Mouse (Mus musculus) CH12.LX (cell line): ENCODE data around the gene Spag4. TPM values are rescaled to one million over a fixed set of nuclear protein-coding genes. Genes with fewer than 3 reads are reported as not detected.

ENCODE experiments used
- DNase-seq: peaks from one replicate; pipeline ENCODE4 v3.0.0-alpha.2; 2013; ENCODE audit errors: extremely low read depth
- H3K27ac ChIP-seq: 2 replicates; pipeline ENCODE4 v1.5.1; 2012; ENCODE audit warnings: low read depth, mild to moderate bottlenecking, control low read depth, moderate library complexity; ENCODE audit not compliant: insufficient read depth
- H3K27me3 ChIP-seq: replicated peaks from 2 replicates; pipeline ENCODE3; 2012; ENCODE audit warnings: inconsistent platforms
- H3K36me3 ChIP-seq, 2 experiments: replicated peaks in 1 of 2; 2 replicates each; pipeline versions ENCODE3 to v1.6.1; 2012; ENCODE audit warnings: inconsistent platforms in 1 of 2, low read length in 1 of 2, mild to moderate bottlenecking in 1 of 2, mixed read lengths in 1 of 2, moderate library complexity in 1 of 2; ENCODE audit not compliant: control insufficient read depth in 1 of 2, insufficient read depth in 1 of 2
- H3K4me1 ChIP-seq, 2 experiments: 2 replicates each; pipeline ENCODE4 v1.6.1; 2012; ENCODE audit warnings: inconsistent platforms in 1 of 2, moderate library complexity in 1 of 2; ENCODE audit not compliant: insufficient read depth in 2 of 2, control insufficient read depth in 1 of 2
- H3K4me2 ChIP-seq: 2 replicates; pipeline ENCODE4 v1.6.1; 2012; ENCODE audit warnings: low read depth, mild to moderate bottlenecking, control low read depth; ENCODE audit not compliant: poor library complexity, insufficient read depth, severe bottlenecking
- H3K4me3 ChIP-seq, 3 experiments: fragments of 150-350 bp in 1 of 3; sonication (generic) in 1 of 3; replicated peaks in 1 of 3; 2 replicates each; pipeline versions ENCODE3 to v1.5.1; 2011 to 2012; ENCODE audit warnings: low read depth in 2 of 3, low read length in 2 of 3, mild to moderate bottlenecking in 2 of 3, moderate library complexity in 2 of 3, control low read depth in 1 of 3, improper control_type of control experiment in 1 of 3, inconsistent platforms in 1 of 3, mixed read lengths in 1 of 3; ENCODE audit not compliant: poor library complexity in 1 of 3
- H3K79me2 ChIP-seq: replicated peaks from 2 replicates; pipeline ENCODE4 v1.6.1; 2012; ENCODE audit warnings: mild to moderate bottlenecking, moderate library complexity; ENCODE audit not compliant: control insufficient read depth, poor library complexity, insufficient read depth, severe bottlenecking; ENCODE audit errors: extremely low read depth
- H3K9ac ChIP-seq: 2 replicates; pipeline ENCODE4 v1.6.1; 2012; ENCODE audit warnings: low read depth, mild to moderate bottlenecking, control low read depth, moderate library complexity; ENCODE audit not compliant: insufficient read depth
- H3K9me3 ChIP-seq: replicated peaks from 2 replicates; pipeline ENCODE3; 2012; ENCODE audit warnings: low read length, inconsistent platforms, mixed read lengths
- BHLHE40 ChIP-seq: IDR thresholded peaks from 2 replicates; pipeline ENCODE4 v1.6.1; 2011; ENCODE audit warnings: mild to moderate bottlenecking, low read depth, low read length, improper control_type of control experiment
- CHD1 ChIP-seq: IDR thresholded peaks from 2 replicates; pipeline ENCODE4 v1.6.1; 2012; ENCODE audit warnings: low read depth, low read length, improper control_type of control experiment, inconsistent platforms
- CHD2 ChIP-seq: IDR thresholded peaks from 2 replicates; pipeline ENCODE4 v1.6.1; 2011; ENCODE audit warnings: low read length, improper control_type of control experiment
- CTCF ChIP-seq, 2 experiments: IDR thresholded peaks in 1 of 2; conservative IDR thresholded peaks in 1 of 2; 2 replicates each; pipeline ENCODE4 v1.5.1; 2011 to 2012; ENCODE audit warnings: low read depth in 2 of 2, low read length in 2 of 2, improper control_type of control experiment in 1 of 2, inconsistent platforms in 1 of 2, mild to moderate bottlenecking in 1 of 2, moderate library complexity in 1 of 2
- ELF1 ChIP-seq: IDR thresholded peaks from 2 replicates; pipeline ENCODE4 v1.6.1; 2014; ENCODE audit warnings: low read depth, mild to moderate bottlenecking, inconsistent platforms, low read length, improper control_type of control experiment
- GABPA ChIP-seq: IDR thresholded peaks from 2 replicates; pipeline ENCODE4 v1.6.1; 2012; ENCODE audit warnings: low read depth, low read length, improper control_type of control experiment, inconsistent platforms; ENCODE audit not compliant: insufficient replicate concordance
- IRF4 ChIP-seq: IDR thresholded peaks from 2 replicates; pipeline ENCODE4 v1.6.1; 2014; ENCODE audit warnings: low read depth, mild to moderate bottlenecking, inconsistent platforms, low read length, improper control_type of control experiment
- JUN ChIP-seq: IDR thresholded peaks from 2 replicates; pipeline ENCODE4 v1.6.1; 2011; ENCODE audit warnings: low read depth, mild to moderate bottlenecking, low read length, improper control_type of control experiment, moderate library complexity; ENCODE audit not compliant: insufficient read depth
- KAT2A ChIP-seq: IDR thresholded peaks from 2 replicates; pipeline ENCODE4 v1.6.1; 2012; ENCODE audit warnings: low read length, improper control_type of control experiment, inconsistent platforms; ENCODE audit not compliant: insufficient replicate concordance
- MAFK ChIP-seq: IDR thresholded peaks from 2 replicates; pipeline ENCODE4 v1.6.1; 2011; ENCODE audit warnings: low read length, improper control_type of control experiment; ENCODE audit not compliant: insufficient replicate concordance
- MXI1 ChIP-seq: IDR thresholded peaks from 2 replicates; pipeline ENCODE4 v1.6.1; 2011; ENCODE audit warnings: mild to moderate bottlenecking, low read depth, low read length, improper control_type of control experiment
- MYC ChIP-seq: IDR thresholded peaks from 2 replicates; pipeline ENCODE4 v1.6.1; 2011; ENCODE audit warnings: low read depth, mild to moderate bottlenecking, improper control_type of control experiment, low read length
- NRF1 ChIP-seq: IDR thresholded peaks from 2 replicates; pipeline ENCODE4 v1.6.1; 2014; ENCODE audit warnings: low read depth, mild to moderate bottlenecking, inconsistent platforms, low read length, improper control_type of control experiment, moderate library complexity
- PAX5 ChIP-seq: IDR thresholded peaks from 2 replicates; pipeline ENCODE4 v1.6.1; 2012; ENCODE audit warnings: low read length, inconsistent platforms, mixed read lengths
- RAD21 ChIP-seq: IDR thresholded peaks from 2 replicates; pipeline ENCODE4 v1.6.1; 2011; ENCODE audit warnings: low read depth, mild to moderate bottlenecking, low read length, improper control_type of control experiment, moderate library complexity
- RCOR1 ChIP-seq: conservative IDR thresholded peaks from 2 replicates; pipeline ENCODE4 v1.6.1; 2012; ENCODE audit warnings: low read depth, mild to moderate bottlenecking, inconsistent platforms, low read length, improper control_type of control experiment
- SIN3A ChIP-seq: IDR thresholded peaks from 2 replicates; pipeline ENCODE4 v1.6.1; 2012; ENCODE audit warnings: low read length, improper control_type of control experiment, inconsistent platforms
- SMC3 ChIP-seq: IDR thresholded peaks from 2 replicates; pipeline ENCODE4 v1.6.1; 2011; ENCODE audit warnings: low read depth, low read length, improper control_type of control experiment
- TBP ChIP-seq: conservative IDR thresholded peaks from 2 replicates; pipeline ENCODE4 v1.6.1; 2011; ENCODE audit warnings: low read depth, low read length, improper control_type of control experiment
- UBTF ChIP-seq: IDR thresholded peaks from 2 replicates; pipeline ENCODE4 v1.6.1; 2012; ENCODE audit warnings: low read depth, mild to moderate bottlenecking, inconsistent platforms, low read length, improper control_type of control experiment, moderate library complexity
- USF1 ChIP-seq: IDR thresholded peaks from 2 replicates; pipeline ENCODE4 v1.6.1; 2014; ENCODE audit warnings: low read depth, mild to moderate bottlenecking, inconsistent platforms, low read length, improper control_type of control experiment
- USF2 ChIP-seq: conservative IDR thresholded peaks from 2 replicates; pipeline ENCODE4 v1.6.1; 2011; ENCODE audit warnings: low read depth, low read length, improper control_type of control experiment
- ZC3H11A ChIP-seq: IDR thresholded peaks from 2 replicates; pipeline ENCODE4 v1.6.1; 2012; ENCODE audit warnings: low read depth, mild to moderate bottlenecking, inconsistent platforms, low read length, improper control_type of control experiment
- ZKSCAN1 ChIP-seq: IDR thresholded peaks from 2 replicates; pipeline ENCODE4 v1.6.1; 2012; ENCODE audit warnings: low read depth, inconsistent platforms, low read length, improper control_type of control experiment, borderline replicate concordance
- ZNF384 ChIP-seq: IDR thresholded peaks from 2 replicates; pipeline ENCODE4 v1.6.1; 2012; ENCODE audit warnings: low read depth, low read length, improper control_type of control experiment, inconsistent platforms
- dilution Hi-C: fragments of 300-500 bp; cut with MboI; formaldehyde crosslinking; loops from 2 replicates; pipeline ENCODE4 v1.14.3; 2020; ENCODE audit warnings: low sequenced_read_pairs; ENCODE audit not compliant: extremely low pct_unique_long_range_greater_than_20kb, extremely low pct_ligation_motif_present
- in situ Hi-C: fragments of 300-500 bp; cut with MboI; formaldehyde crosslinking; loops from 3 replicates; pipeline ENCODE4 v1.14.3; 2019; ENCODE audit warnings: low sequenced_read_pairs, low pct_ligation_motif_present, low pct_unique_long_range_greater_than_20kb, mixed read lengths
- polyA plus RNA-seq: library from polyadenylated mRNA; unstranded; fragments of >175 nt; gene quantifications from 2 replicates; pipeline ENCODE4 v1.2.1, GENCODE M21; 2012; ENCODE audit warnings: low read depth; ENCODE audit not compliant: insufficient read length
- total RNA-seq, 2 experiments: library from RNA; depleted of rRNA; stranded (reverse); fragments of 300-350 nt in 1 of 2; fragments of >200 nt in 1 of 2; gene quantifications; 2 replicates each; pipeline ENCODE4 v1.2.3; 2012 to 2014

Gene Spag4
- total and polyA plus RNA-seq, 3 experiments = 2.2 to 3.6 (median 2.6) TPM

DNA sequence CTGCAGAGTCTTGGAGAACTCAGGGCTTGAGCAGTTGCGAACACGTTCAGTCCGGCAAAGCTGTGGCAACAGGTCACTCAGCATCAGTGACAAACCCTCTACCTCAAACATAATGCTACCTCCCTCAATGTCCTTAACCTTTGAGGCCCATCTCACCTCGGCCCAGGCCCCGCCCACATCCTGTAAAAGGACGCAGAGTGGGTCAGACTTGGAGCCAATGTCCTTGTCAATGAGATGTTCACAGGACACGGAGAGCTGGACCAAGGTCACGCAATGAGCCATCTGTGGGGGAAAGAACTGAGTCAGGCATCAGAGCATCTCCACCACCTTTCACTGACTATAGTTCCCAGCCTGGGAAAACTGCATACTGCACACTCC, 14.2 kb downstream of the Spag4 start:
- H3K4me1 ChIP-seq = no peaks in the 10 kb centered on the region
- H3K27me3 ChIP-seq = no peaks in the 10 kb centered on the region
- dilution Hi-C loops = no loop called here
- H3K36me3 ChIP-seq = peaks cover 43 to 62% of the 10 kb centered on the region in 2 experiments
- H3K9me3 ChIP-seq = no peaks in the 10 kb centered on the region
- no peaks in the 10 kb centered on the region for H3K79me2 ChIP-seq
- no peak for TF ChIP-seq MXI1
- H3K4me2 ChIP-seq = no peak overlapping the region
- no peak overlapping the region for H3K4me3 ChIP-seq
- DNase-seq = no peak
- H3K27ac ChIP-seq = no peak overlapping the region
- in situ Hi-C loops = no loop called here
- H3K9ac ChIP-seq = no peak overlapping the region

DNA sequence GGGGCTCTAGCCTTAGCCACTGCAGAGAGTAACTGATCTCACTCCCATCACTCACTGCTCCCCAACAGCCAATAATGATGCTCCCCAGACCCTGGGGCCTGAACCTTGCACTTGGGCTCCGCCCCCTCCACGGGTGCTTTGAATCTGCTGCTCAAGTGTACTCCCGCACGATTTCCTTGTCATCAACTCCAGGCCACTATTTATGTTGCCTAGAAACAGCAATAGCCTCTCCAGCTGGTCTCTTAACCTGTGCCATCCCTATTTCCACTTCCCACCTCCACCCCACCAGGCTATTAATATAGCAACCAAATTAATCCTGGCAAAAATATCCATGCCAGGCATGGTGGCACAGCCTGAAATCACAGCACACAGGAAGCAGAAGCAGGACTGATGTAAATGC, 14.7 kb downstream of the Spag4 start:
- DNase-seq = no peak
- Histone ChIP-seq H3K27ac (no peak overlapping the region), H3K4me2 (no peak overlapping the region), H3K27me3 (no peaks in the 10 kb centered on the region), H3K79me2 (no peaks in the 10 kb centered on the region), H3K9ac (no peak overlapping the region), H3K36me3 (peaks cover 41 to 58% of the 10 kb centered on the region in 2 experiments), H3K9me3 (no peaks in the 10 kb centered on the region), H3K4me3 (no peak overlapping the region), H3K4me1 (no peaks in the 10 kb centered on the region)
- TF ChIP-seq ZNF384 (no peak), PAX5 (no peak), NRF1 (no peak), RAD21 (no peak), SIN3A (no peak), USF1 (no peak), USF2 (no peak)
- in situ Hi-C loops (no loop called here), dilution Hi-C loops (no loop called here)

DNA sequence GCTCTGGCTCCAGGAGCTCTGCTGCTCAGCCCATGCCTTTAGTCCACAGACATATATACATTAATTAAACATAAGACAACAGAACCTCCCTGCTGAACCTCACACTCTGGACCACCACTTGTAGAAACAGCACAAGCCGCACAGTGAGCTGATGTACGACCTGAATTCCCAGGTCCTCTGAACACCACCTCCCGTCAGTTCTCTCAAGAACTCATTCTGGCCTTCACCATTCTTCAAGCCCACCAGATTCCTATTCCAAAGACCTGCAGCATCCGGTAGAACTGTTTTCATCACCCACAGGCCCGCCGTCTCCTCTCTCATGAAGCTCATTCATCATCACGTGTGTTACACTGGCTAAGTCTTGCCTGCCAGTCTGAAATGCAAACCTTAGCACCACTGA, 15.4 kb downstream of the Spag4 start:
- no peak overlapping the region for H3K4me2 ChIP-seq
- no peaks in the 10 kb centered on the region for H3K9me3 ChIP-seq
- no peaks in the 10 kb centered on the region for H3K27me3 ChIP-seq
- dilution Hi-C loops = no loop called here
- no peaks in the 10 kb centered on the region for H3K4me1 ChIP-seq
- no peak overlapping the region for H3K27ac ChIP-seq
- H3K79me2 ChIP-seq = no peaks in the 10 kb centered on the region
- peaks cover 36 to 51% of the 10 kb centered on the region in 2 experiments for H3K36me3 ChIP-seq
- H3K4me3 ChIP-seq = no peak overlapping the region
- DNase-seq = no peak
- no peak overlapping the region for H3K9ac ChIP-seq
- TF ChIP-seq USF1 (no peak), IRF4 (no peak), BHLHE40 (no peak), CTCF (conservative IDR thresholded peaks at IDR 0.05 in 1 of 2, IDR thresholded peaks at IDR 0.05 in 1 of 2; ENCODE audit: low read depth in 2 of 2, low read length in 2 of 2) (no peak), ELF1 (no peak), RAD21 (no peak), MYC (no peak), MAFK (no peak), GABPA (no peak), ZC3H11A (no peak), CHD1 (no peak), ZKSCAN1 (no peak), JUN (no peak), CHD2 (no peak), KAT2A (no peak), UBTF (no peak), TBP (no peak), RCOR1 (no peak), SMC3 (no peak)
- in situ Hi-C loops = no loop called here
